Mouse (Mus musculus) liver, postnatal 0 days (tissue): ENCODE results near the gene Gsto1.

Experiments
- CTCF ChIP-seq: sonication (generic); IDR thresholded peaks from 2 replicates; pipeline ENCODE4 v1.5.1; 2016; ENCODE audit warnings: antibody characterized with exemption, low read depth
- EP300 ChIP-seq: IDR thresholded peaks from 2 replicates; pipeline ENCODE4 v1.6.1; 2016; ENCODE audit warnings: antibody characterized with exemption, low read depth, mild to moderate bottlenecking

GRCm38 (mm10) chr19:47882882-47883254 is 28.1 kb downstream of the Gsto1 start:
- TF ChIP-seq CTCF, result no peak
- no peak for TF ChIP-seq EP300
